Mouse (Mus musculus): ENCODE results near the gene Neurod4.

- TF ChIP-seq CTCF (IDR thresholded peaks at IDR 0.05; ENCODE audit: low read depth) = no peak
- no peak for TF ChIP-seq EP300 (optimal IDR thresholded peaks at IDR 0.05)
Observed at GRCm38 (mm10) chr10:130280066-130280465, at the start of gene Neurod4.
